Mouse (Mus musculus): ENCODE results near the gene Ptpro.
"Not testable (repeated sequence)": the region's sequence is repeated elsewhere in the genome, so short reads cannot be mapped to it uniquely, and the experiment has no call there.

The Ptpro gene

GRCm38 (mm10) chr6:137457210-137457609 is 205.1 kb downstream of the Ptpro start:
- DNase-seq, result no peak

- DNase-seq, result no peak
Observed at GRCm38 (mm10) chr6:137458136-137458535, 206.0 kb downstream of the Ptpro start.

- no peak for DNase-seq
Observed at GRCm38 (mm10) chr6:137463771-137464170, 211.7 kb downstream of the Ptpro start.

- DNase-seq, result peak; percentile 69
Observed at GRCm38 (mm10) chr6:137465253-137465652, 213.1 kb downstream of the Ptpro start.

- no peak for DNase-seq
Observed at GRCm38 (mm10) chr6:137466256-137466655, 214.1 kb downstream of the Ptpro start.

- no peak for DNase-seq
Observed at GRCm38 (mm10) chr6:137467696-137468095, 215.6 kb downstream of the Ptpro start.

GRCm38 (mm10) chr6:137469541-137469940 is 217.4 kb downstream of the Ptpro start:
- no peak for DNase-seq

GRCm38 (mm10) chr6:137470901-137471598 is 218.9 kb downstream of the Ptpro start:
- DNase-seq, result peak; percentile 91

- no peak for DNase-seq
Observed at GRCm38 (mm10) chr6:137472129-137472528, 220.0 kb downstream of the Ptpro start.

GRCm38 (mm10) chr6:137473433-137473832 is 221.3 kb downstream of the Ptpro start:
- DNase-seq, result peak; percentile 19

GRCm38 (mm10) chr6:137475695-137476094 is 223.6 kb downstream of the Ptpro start:
- DNase-seq, result not testable (repeated sequence)

GRCm38 (mm10) chr6:137482891-137483290 is 230.8 kb downstream of the Ptpro start:
- no peak for DNase-seq

GRCm38 (mm10) chr6:137487443-137487842 is 235.3 kb downstream of the Ptpro start:
- peak; percentile 77 for DNase-seq

GRCm38 (mm10) chr6:137490115-137490514 is 238.0 kb downstream of the Ptpro start:
- DNase-seq, result no peak

GRCm38 (mm10) chr6:137491659-137492058 is 239.5 kb downstream of the Ptpro start:
- DNase-seq, result no peak

GRCm38 (mm10) chr6:137492582-137492981 is 240.5 kb downstream of the Ptpro start:
- DNase-seq, result no peak

- no peak for DNase-seq
Observed at GRCm38 (mm10) chr6:137493211-137494135, 241.4 kb downstream of the Ptpro start.

GRCm38 (mm10) chr6:137494136-137494475 is 242.0 kb downstream of the Ptpro start:
- DNase-seq, result no peak

GRCm38 (mm10) chr6:137494801-137495200 is 242.7 kb downstream of the Ptpro start:
- no peak for DNase-seq

- DNase-seq, result no peak
Observed at GRCm38 (mm10) chr6:137495233-137495632, 243.1 kb downstream of the Ptpro start.

- DNase-seq, result no peak
Observed at GRCm38 (mm10) chr6:137496562-137496961, 244.4 kb downstream of the Ptpro start.

- DNase-seq, result no peak
Observed at GRCm38 (mm10) chr6:137497208-137497835, 245.2 kb downstream of the Ptpro start.

GRCm38 (mm10) chr6:137498781-137499180 is 246.7 kb downstream of the Ptpro start:
- no peak for DNase-seq

GRCm38 (mm10) chr6:137503009-137503408 is 250.9 kb downstream of the Ptpro start:
- no peak for DNase-seq
